Mouse (Mus musculus) cerebellum, adult 11 months (tissue): ENCODE measurements at regions not wholly inside any gene's neighbourhood (a gene's known extent, or its start where the extent isn't known, plus 50 kb on each side); places are given as distances from the start of the nearest gene placed in this dataset.

Experiments
- DNase-seq: peaks from one replicate; pipeline ENCODE4 v3.0.0; 2022

GRCm38 (mm10) chr14:58815616-58816539 is 326.8 kb downstream of the 1700129C05Rik start:
- no peak for DNase-seq

GRCm38 (mm10) chr14:58812585-58812984 is 330.1 kb downstream of the 1700129C05Rik start:
- DNase-seq = no peak

- DNase-seq = no peak
Measured at GRCm38 (mm10) chr14:58801402-58801861, 341.3 kb downstream of the 1700129C05Rik start.

- DNase-seq = no peak
Measured at GRCm38 (mm10) chr14:58788190-58788945, 354.3 kb downstream of the 1700129C05Rik start.

- DNase-seq = no peak
Measured at GRCm38 (mm10) chr14:58787618-58788017, 355.1 kb downstream of the 1700129C05Rik start.

GRCm38 (mm10) chr14:58786791-58787491 is 355.8 kb downstream of the 1700129C05Rik start:
- peak; percentile 79 for DNase-seq

GRCm38 (mm10) chr14:58783201-58783600 is 359.5 kb downstream of the 1700129C05Rik start:
- DNase-seq = no peak

GRCm38 (mm10) chr14:58780306-58780705 is 362.4 kb downstream of the 1700129C05Rik start:
- no peak for DNase-seq

GRCm38 (mm10) chr14:58778675-58779074 is 364.0 kb downstream of the 1700129C05Rik start:
- DNase-seq = no peak

- DNase-seq = no peak
Measured at GRCm38 (mm10) chr14:58761291-58761690, 381.4 kb downstream of the 1700129C05Rik start.

GRCm38 (mm10) chr14:58759759-58760158 is 382.9 kb downstream of the 1700129C05Rik start:
- DNase-seq = no peak

GRCm38 (mm10) chr14:58753781-58754180 is 388.9 kb downstream of the 1700129C05Rik start:
- DNase-seq = no peak

GRCm38 (mm10) chr14:58753136-58753535 is 389.6 kb downstream of the 1700129C05Rik start:
- no peak for DNase-seq

- DNase-seq = no peak
Measured at GRCm38 (mm10) chr14:58726418-58726817, 416.3 kb downstream of the 1700129C05Rik start.

GRCm38 (mm10) chr14:58714856-58715255 is 427.8 kb downstream of the 1700129C05Rik start:
- no peak for DNase-seq

- DNase-seq = peak; percentile 7
Measured at GRCm38 (mm10) chr14:58709861-58710260, 432.8 kb downstream of the 1700129C05Rik start.

- DNase-seq = no peak
Measured at GRCm38 (mm10) chr14:58709281-58709680, 433.4 kb downstream of the 1700129C05Rik start.

- DNase-seq = peak; percentile 9
Measured at GRCm38 (mm10) chr14:58701765-58702164, 440.9 kb downstream of the 1700129C05Rik start.

GRCm38 (mm10) chr14:58691129-58691828 is 451.4 kb downstream of the 1700129C05Rik start:
- no peak for DNase-seq

- no peak for DNase-seq
Measured at GRCm38 (mm10) chr14:58687814-58688213, 454.9 kb downstream of the 1700129C05Rik start.

GRCm38 (mm10) chr14:58678781-58679180 is 463.9 kb downstream of the 1700129C05Rik start:
- no peak for DNase-seq

GRCm38 (mm10) chr14:58678126-58678656 is 464.5 kb downstream of the 1700129C05Rik start:
- DNase-seq = no peak
